Mouse (Mus musculus): ENCODE results near the gene Kcnk15. TPM values are rescaled to one million over a fixed set of nuclear protein-coding genes. Genes with fewer than 3 reads are reported as not detected.

The Kcnk15 gene
- polyA plus RNA-seq (2015; fragmentation: Nextera tagmentation; extraction: Ambion mirVana): not detected in 2 replicates

GRCm38 (mm10) chr2:163853461-163853901 lies at the start of gene Kcnk15:
Gene Kcnk15, plus strand, starts transcription at chr2:163853651.
- Histone ChIP-seq H3K4me1 (ENCODE audit: insufficient read depth) (no peaks in the 10 kb centered on the region), H3K9ac (replicated peaks) (no peak within 1 kb of the TSS), H3K36me3 (replicated peaks; ENCODE audit: insufficient read depth, low read length) (no peaks in the 10 kb centered on the region), H3K27me3 (ENCODE audit: insufficient read depth, low read length) (peaks cover 63% of the 10 kb centered on the region), H3K9me3 (ENCODE audit: low read length) (no peaks in the 10 kb centered on the region), H3K27ac (ENCODE audit: low read depth) (no peak within 1 kb of the TSS), H3K4me3 (ENCODE audit: low read depth, low read length) (no peak within 1 kb of the TSS), H3K4me2 (ENCODE audit: low read depth, low read length) (no peak within 1 kb of the TSS)
- 1% methylated on average over 36 of the region's 38 CpGs for WGBS (ENCODE audit: insufficient replicate concordance)
- TF ChIP-seq CTCF (IDR thresholded peaks at IDR 0.05; ENCODE audit: low read depth): peak; percentile 27
- TF ChIP-seq EP300 (IDR thresholded peaks at IDR 0.05; ENCODE audit: low read depth): no peak
- ATAC-seq: no peak
- peak; percentile 16 for DNase-seq

- Histone ChIP-seq H3K27ac (ENCODE audit: low read depth) (no peak overlapping the region), H3K4me3 (ENCODE audit: low read depth, low read length) (no peak overlapping the region), H3K4me1 (ENCODE audit: insufficient read depth) (peaks cover 10% of the 10 kb centered on the region), H3K9me3 (ENCODE audit: low read length) (no peaks in the 10 kb centered on the region), H3K4me2 (ENCODE audit: low read depth, low read length) (no peak overlapping the region; the same call in 1 of the 2 replicates), H3K9ac (replicated peaks) (no peak overlapping the region), H3K27me3 (ENCODE audit: insufficient read depth, low read length) (no peaks in the 10 kb centered on the region), H3K36me3 (replicated peaks; ENCODE audit: insufficient read depth, low read length) (no peaks in the 10 kb centered on the region)
- ATAC-seq (0 out of 2 replicates have a peak, but pooled peaks have one; percentile 27), DNase-seq (no peak)
- WGBS (ENCODE audit: insufficient replicate concordance): 39% methylated on average over 5 of the region's 5 CpGs
- TF ChIP-seq EP300 (IDR thresholded peaks at IDR 0.05; ENCODE audit: low read depth): no peak
- TF ChIP-seq CTCF (IDR thresholded peaks at IDR 0.05; ENCODE audit: low read depth): no peak
Measured at GRCm38 (mm10) chr2:163803838-163804237, 49.6 kb upstream of the Kcnk15 start.

GRCm38 (mm10) chr2:163809166-163809565 lies 44.3 kb upstream of the Kcnk15 start:
- WGBS (ENCODE audit: insufficient replicate concordance): 76% methylated on average over 4 of the region's 4 CpGs
- Histone ChIP-seq H3K4me2 (ENCODE audit: low read depth, low read length) (no peak overlapping the region), H3K36me3 (replicated peaks; ENCODE audit: insufficient read depth, low read length) (no peaks in the 10 kb centered on the region), H3K4me1 (ENCODE audit: insufficient read depth) (no peaks in the 10 kb centered on the region; the same call in 1 of the 2 replicates), H3K9ac (replicated peaks) (no peak overlapping the region), H3K27me3 (ENCODE audit: insufficient read depth, low read length) (no peaks in the 10 kb centered on the region), H3K9me3 (ENCODE audit: low read length) (no peaks in the 10 kb centered on the region), H3K4me3 (ENCODE audit: low read depth, low read length) (no peak overlapping the region), H3K27ac (ENCODE audit: low read depth) (no peak overlapping the region)
- no peak for DNase-seq
- no peak for ATAC-seq
- TF ChIP-seq EP300 (IDR thresholded peaks at IDR 0.05; ENCODE audit: low read depth): no peak
- TF ChIP-seq CTCF (IDR thresholded peaks at IDR 0.05; ENCODE audit: low read depth): no peak

GRCm38 (mm10) chr2:163809704-163810103 lies 43.7 kb upstream of the Kcnk15 start:
- H3K4me2 ChIP-seq (ENCODE audit: low read depth, low read length): no peak overlapping the region
- H3K4me3 ChIP-seq (ENCODE audit: low read depth, low read length): no peak overlapping the region
- H3K27ac ChIP-seq (ENCODE audit: low read depth): no peak overlapping the region
- WGBS (ENCODE audit: insufficient replicate concordance): 69% methylated on average over 7 of the region's 7 CpGs
- no peaks in the 10 kb centered on the region for H3K36me3 ChIP-seq (replicated peaks; ENCODE audit: insufficient read depth, low read length)
- ATAC-seq (no peak), DNase-seq (no peak)
- H3K27me3 ChIP-seq (ENCODE audit: insufficient read depth, low read length): no peaks in the 10 kb centered on the region
- H3K4me1 ChIP-seq (ENCODE audit: insufficient read depth): no peaks in the 10 kb centered on the region
- TF ChIP-seq CTCF (IDR thresholded peaks at IDR 0.05; ENCODE audit: low read depth) (no peak), EP300 (IDR thresholded peaks at IDR 0.05; ENCODE audit: low read depth) (no peak)
- H3K9me3 ChIP-seq (ENCODE audit: low read length): no peaks in the 10 kb centered on the region
- H3K9ac ChIP-seq (replicated peaks): no peak overlapping the region

GRCm38 (mm10) chr2:163813077-163813476 lies 40.4 kb upstream of the Kcnk15 start:
- no peak for TF ChIP-seq CTCF (IDR thresholded peaks at IDR 0.05; ENCODE audit: low read depth)
- no peak for TF ChIP-seq EP300 (IDR thresholded peaks at IDR 0.05; ENCODE audit: low read depth)
- H3K4me3 ChIP-seq (ENCODE audit: low read depth, low read length): no peak overlapping the region
- H3K4me1 ChIP-seq (ENCODE audit: insufficient read depth): no peaks in the 10 kb centered on the region
- no peaks in the 10 kb centered on the region for H3K36me3 ChIP-seq (replicated peaks; ENCODE audit: insufficient read depth, low read length)
- 26% methylated on average over 5 of the region's 5 CpGs for WGBS (ENCODE audit: insufficient replicate concordance)
- H3K27ac ChIP-seq (ENCODE audit: low read depth): no peak overlapping the region
- ATAC-seq: no peak
- H3K4me2 ChIP-seq (ENCODE audit: low read depth, low read length): no peak overlapping the region
- no peak overlapping the region for H3K9ac ChIP-seq (replicated peaks)
- H3K27me3 ChIP-seq (ENCODE audit: insufficient read depth, low read length): no peaks in the 10 kb centered on the region
- no peaks in the 10 kb centered on the region for H3K9me3 ChIP-seq (ENCODE audit: low read length)
- DNase-seq: peak; percentile 31

GRCm38 (mm10) chr2:163814739-163815465 lies 38.5 kb upstream of the Kcnk15 start:
- ATAC-seq (no peak), DNase-seq (no peak)
- Histone ChIP-seq H3K27ac (ENCODE audit: low read depth) (no peak overlapping the region), H3K9me3 (ENCODE audit: low read length) (no peaks in the 10 kb centered on the region), H3K4me2 (ENCODE audit: low read depth, low read length) (no peak overlapping the region), H3K9ac (replicated peaks) (no peak overlapping the region), H3K4me1 (ENCODE audit: insufficient read depth) (no peaks in the 10 kb centered on the region), H3K36me3 (replicated peaks; ENCODE audit: insufficient read depth, low read length) (no peaks in the 10 kb centered on the region), H3K27me3 (ENCODE audit: insufficient read depth, low read length) (no peaks in the 10 kb centered on the region), H3K4me3 (ENCODE audit: low read depth, low read length) (no peak overlapping the region)
- WGBS (ENCODE audit: insufficient replicate concordance): 78% methylated on average over 9 of the region's 9 CpGs
- no peak for TF ChIP-seq EP300 (IDR thresholded peaks at IDR 0.05; ENCODE audit: low read depth)
- no peak for TF ChIP-seq CTCF (IDR thresholded peaks at IDR 0.05; ENCODE audit: low read depth)
